Mouse (Mus musculus) neural tube, embryonic 10.5 days (tissue): ENCODE results near the gene Stxbp2.

Source experiments
- DNase-seq: peaks from one replicate; pipeline ENCODE4 v3.0.0-alpha.2; 2017; ENCODE audit warnings: low spot score; ENCODE audit errors: extremely low spot score

The Stxbp2 gene

GRCm38 (mm10) chr8:3631478-3631875 lies 722 bp downstream of the Stxbp2 start:
- DNase-seq = no peak

- DNase-seq = no peak
Observed at GRCm38 (mm10) chr8:3645804-3646203, 15.0 kb downstream of the Stxbp2 start.

GRCm38 (mm10) chr8:3646824-3647531 lies 16.2 kb downstream of the Stxbp2 start:
- no peak for DNase-seq

- no peak for DNase-seq
Observed at GRCm38 (mm10) chr8:3647561-3647960, 16.8 kb downstream of the Stxbp2 start.

- DNase-seq = no peak
Observed at GRCm38 (mm10) chr8:3648268-3648667, 17.5 kb downstream of the Stxbp2 start.

- no peak for DNase-seq
Observed at GRCm38 (mm10) chr8:3648990-3649389, 18.2 kb downstream of the Stxbp2 start.

GRCm38 (mm10) chr8:3652845-3653244 lies 22.1 kb downstream of the Stxbp2 start:
- DNase-seq = no peak

GRCm38 (mm10) chr8:3654726-3655508 lies 24.2 kb downstream of the Stxbp2 start:
- no peak for DNase-seq

GRCm38 (mm10) chr8:3655526-3655925 lies 24.8 kb downstream of the Stxbp2 start, which contains the start of gene Retn:
TSS of gene Retn (plus strand) at chr8:3655770.
- no peak for DNase-seq

GRCm38 (mm10) chr8:3656725-3657381 lies 26.1 kb downstream of the Stxbp2 start:
- DNase-seq = peak; percentile 42

- no peak for DNase-seq
Observed at GRCm38 (mm10) chr8:3660889-3661288, 30.1 kb downstream of the Stxbp2 start.

GRCm38 (mm10) chr8:3664405-3664804 lies 33.6 kb downstream of the Stxbp2 start:
- no peak for DNase-seq

- no peak for DNase-seq
Observed at GRCm38 (mm10) chr8:3665507-3665906, 34.8 kb downstream of the Stxbp2 start, which contains the start of gene Mcemp1. TSS of gene Mcemp1 (plus strand) at chr8:3665754.

- no peak for DNase-seq
Observed at GRCm38 (mm10) chr8:3670388-3670787, 39.6 kb downstream of the Stxbp2 start.

- DNase-seq = peak; percentile 84
Observed at GRCm38 (mm10) chr8:3671980-3672491, 41.3 kb downstream of the Stxbp2 start, which contains the start of gene Fcor. TSS of gene Fcor (minus strand) at chr8:3672362.

- DNase-seq = no peak
Observed at GRCm38 (mm10) chr8:3674671-3675070, 43.9 kb downstream of the Stxbp2 start.

- peak; percentile 94 for DNase-seq
Observed at GRCm38 (mm10) chr8:3676131-3676992, 45.6 kb downstream of the Stxbp2 start, which contains the start of gene Trappc5. TSS of gene Trappc5 (plus strand) at chr8:3676299.

- DNase-seq = peak; percentile 29
Observed at GRCm38 (mm10) chr8:3676993-3677579, 46.3 kb downstream of the Stxbp2 start.

GRCm38 (mm10) chr8:3678831-3679230 lies 48.1 kb downstream of the Stxbp2 start:
- no peak for DNase-seq

GRCm38 (mm10) chr8:3679236-3679635 lies 48.5 kb downstream of the Stxbp2 start:
- no peak for DNase-seq
